Mouse (Mus musculus) hindbrain, embryonic 14.5 days (tissue): Measurements from ENCODE around the gene Cib4. TPM values are rescaled to one million over a fixed set of nuclear protein-coding genes. Genes with fewer than 3 reads are reported as not detected.

Experiments
- ATAC-seq: fragments of 200-750 bp; cut with Nextera tagmentation; 2 replicates; pipeline ENCODE4 v1.8.0; 2017; ENCODE audit warnings: moderate number of reproducible peaks, mild to moderate bottlenecking, moderate TSS enrichment, moderate library complexity; ENCODE audit not compliant: low FRiP score
- DNase-seq: peaks from one replicate; pipeline ENCODE4 v3.0.0-alpha.2; 2015; ENCODE audit warnings: low spot score
- H3K27ac ChIP-seq: fragments of 300-500 bp; sonication (generic); 2 replicates; pipeline ENCODE4 v1.5.1; 2014; ENCODE audit warnings: mild to moderate bottlenecking, moderate library complexity
- H3K27me3 ChIP-seq: fragments of 300-500 bp; sonication (generic); 2 replicates; pipeline ENCODE4 v1.6.1; 2014; ENCODE audit warnings: mild to moderate bottlenecking, low read length, mixed read lengths; ENCODE audit not compliant: control insufficient read depth, insufficient read depth
- H3K36me3 ChIP-seq: fragments of 300-500 bp; sonication (generic); replicated peaks from 2 replicates; pipeline ENCODE4 v1.6.1; 2014; ENCODE audit not compliant: control insufficient read depth, insufficient read depth
- H3K4me1 ChIP-seq: fragments of 300-500 bp; sonication (generic); replicated peaks from 2 replicates; pipeline ENCODE4 v1.6.1; 2014; ENCODE audit warnings: antibody characterized with exemption, low read length, mixed read lengths; ENCODE audit not compliant: control insufficient read depth, insufficient read depth
- H3K4me2 ChIP-seq: fragments of 300-500 bp; sonication (generic); replicated peaks from 2 replicates; pipeline ENCODE4 v1.6.1; 2014; ENCODE audit warnings: mild to moderate bottlenecking, moderate library complexity
- H3K4me3 ChIP-seq: fragments of 300-500 bp; sonication (generic); replicated peaks from 2 replicates; pipeline ENCODE4 v1.5.1; 2014; ENCODE audit warnings: mild to moderate bottlenecking, low read length
- H3K9ac ChIP-seq: fragments of 300-500 bp; sonication (generic); 2 replicates; pipeline ENCODE4 v1.6.1; 2014
- H3K9me3 ChIP-seq: fragments of 300-500 bp; sonication (generic); 2 replicates; pipeline ENCODE4 v1.6.1; 2016; ENCODE audit warnings: low read length; ENCODE audit not compliant: control insufficient read depth
- WGBS: fragments of 180-500 bp; shearing (Covaris S2); extraction: QIAGEN DNeasy Blood & Tissue Kit; methylation state at CpG from one replicate; pipeline ENCODE4 v1.1.7; 2014; 5-methylcytosine and 5-hydroxymethylcytosine counted together
- polyA plus RNA-seq: library from polyadenylated mRNA; unstranded; fragments of >200 nt; fragmentation: Nextera tagmentation; extraction: Ambion mirVana; gene quantifications from 2 replicates; pipeline ENCODE4 v1.2.1, GENCODE M21; 2014

The Cib4 gene
- polyA plus RNA-seq, 1 experiment from 2014 or later, result not detected

GRCm38 (mm10) chr5:30524213-30524612 lies 21.4 kb downstream of the Cib4 start:
- H3K4me3 ChIP-seq, result no peak overlapping the region
- 40% methylated on average over 3 of the region's 3 CpGs for WGBS
- no peaks in the 10 kb centered on the region for H3K9me3 ChIP-seq
- no peaks in the 10 kb centered on the region for H3K4me1 ChIP-seq
- DNase-seq (no peak), ATAC-seq (no peak)
- H3K27me3 ChIP-seq, result no peaks in the 10 kb centered on the region
- H3K36me3 ChIP-seq, result no peaks in the 10 kb centered on the region
- no peak overlapping the region for H3K4me2 ChIP-seq
- H3K27ac ChIP-seq, result no peak overlapping the region
- H3K9ac ChIP-seq, result no peak overlapping the region

DNA sequence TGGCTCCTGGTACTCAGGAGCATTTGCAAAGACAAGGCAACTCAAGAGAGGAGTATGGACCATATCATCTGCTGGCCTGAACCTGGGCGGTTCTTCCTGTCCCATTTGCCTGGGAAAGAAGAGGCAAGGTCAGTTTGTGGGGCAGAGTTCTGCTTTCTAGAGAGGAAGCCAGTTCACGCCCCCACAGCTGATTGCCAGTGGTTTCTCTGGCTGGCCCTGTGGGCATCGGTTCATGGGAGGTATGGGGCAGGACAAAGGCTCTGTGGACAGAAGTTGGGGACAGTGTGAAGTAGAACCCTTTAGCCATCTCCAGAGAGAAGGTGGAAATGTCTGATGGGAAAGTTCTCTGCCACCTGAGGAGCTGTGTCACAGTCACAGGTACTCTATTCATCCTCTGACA lies 22.5 kb downstream of the Cib4 start:
- Histone ChIP-seq H3K36me3 (no peaks in the 10 kb centered on the region), H3K27me3 (no peaks in the 10 kb centered on the region), H3K27ac (no peak overlapping the region), H3K4me3 (no peak overlapping the region), H3K4me1 (no peaks in the 10 kb centered on the region), H3K9ac (no peak overlapping the region), H3K4me2 (no peak overlapping the region), H3K9me3 (no peaks in the 10 kb centered on the region)
- WGBS, result 85% methylated on average over 3 of the region's 3 CpGs
- DNase-seq, result no peak
- ATAC-seq, result no peak

DNA sequence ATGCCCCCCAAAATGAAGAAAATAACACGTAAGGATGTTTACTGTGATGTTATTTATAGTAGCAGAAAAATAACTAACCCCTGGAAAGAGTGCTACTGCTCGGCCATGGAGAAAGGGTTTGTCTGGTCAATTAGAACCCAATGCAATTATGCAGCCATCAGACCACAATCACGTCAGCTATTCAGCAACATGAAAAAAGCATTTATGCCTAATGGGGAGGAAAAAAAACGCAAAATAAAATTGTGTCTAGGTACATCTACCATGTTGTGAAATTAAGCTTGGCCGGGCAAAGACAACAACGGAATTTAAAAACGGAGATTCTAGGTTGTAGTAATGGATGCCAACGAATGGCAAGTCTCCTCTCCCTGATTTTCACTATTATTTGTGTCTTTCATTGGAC lies 23.2 kb downstream of the Cib4 start:
- H3K9ac ChIP-seq, result no peak overlapping the region
- DNase-seq, result no peak

GRCm38 (mm10) chr5:30520214-30520732 lies 25.4 kb downstream of the Cib4 start:
- H3K9me3 ChIP-seq, result no peaks in the 10 kb centered on the region
- H3K27ac ChIP-seq, result no peak overlapping the region
- H3K4me3 ChIP-seq, result no peak overlapping the region
- no peaks in the 10 kb centered on the region for H3K36me3 ChIP-seq
- DNase-seq (no peak), ATAC-seq (no peak)
- WGBS, result 85% methylated on average over 10 of the region's 10 CpGs
- no peaks in the 10 kb centered on the region for H3K27me3 ChIP-seq
- H3K4me2 ChIP-seq, result no peak overlapping the region
- no peaks in the 10 kb centered on the region for H3K4me1 ChIP-seq
- no peak overlapping the region for H3K9ac ChIP-seq

More for the DNA sequence above, 23.2 kb downstream of the Cib4 start:
- no peak for ATAC-seq
- Histone ChIP-seq H3K4me1 (no peaks in the 10 kb centered on the region), H3K27me3 (no peaks in the 10 kb centered on the region), H3K9me3 (no peaks in the 10 kb centered on the region), H3K36me3 (no peaks in the 10 kb centered on the region), H3K4me2 (no peak overlapping the region), H3K4me3 (no peak overlapping the region), H3K27ac (no peak overlapping the region)
- WGBS, result 72% methylated on average over 8 of the region's 8 CpGs

- Histone ChIP-seq H3K36me3 (no peaks in the 10 kb centered on the region), H3K4me3 (no peak overlapping the region), H3K4me2 (no peak overlapping the region), H3K9me3 (no peaks in the 10 kb centered on the region), H3K27me3 (no peaks in the 10 kb centered on the region), H3K4me1 (no peaks in the 10 kb centered on the region), H3K27ac (no peak overlapping the region), H3K9ac (no peak overlapping the region)
- DNase-seq, result no peak
- no peak for ATAC-seq
- 41% methylated on average over 7 of the region's 7 CpGs for WGBS
Measured at GRCm38 (mm10) chr5:30519494-30519893, 26.1 kb downstream of the Cib4 start.

DNA sequence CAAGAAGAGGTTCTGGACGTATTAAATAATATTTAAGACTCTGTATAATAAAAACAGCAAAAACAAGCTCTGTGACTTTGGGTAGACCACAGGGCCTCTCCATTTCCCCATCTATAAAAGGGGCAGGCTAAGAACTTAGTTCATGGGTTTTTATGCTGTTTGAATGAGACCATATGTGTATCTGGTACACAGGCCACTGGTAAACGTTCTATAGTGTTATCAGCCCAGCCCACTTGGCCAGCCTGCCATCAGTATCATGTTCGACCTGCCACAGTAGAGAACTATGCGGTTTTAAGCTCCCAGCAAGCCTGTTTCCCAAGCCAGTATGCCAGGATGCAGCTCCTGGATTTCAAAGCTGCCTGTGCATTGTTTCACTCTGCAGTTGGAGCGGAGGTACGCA lies 27.1 kb downstream of the Cib4 start:
- no peak for DNase-seq
- no peak overlapping the region for H3K4me2 ChIP-seq
- no peaks in the 10 kb centered on the region for H3K27me3 ChIP-seq
- no peak overlapping the region for H3K4me3 ChIP-seq
- no peaks in the 10 kb centered on the region for H3K4me1 ChIP-seq
- 81% methylated on average over 6 of the region's 6 CpGs for WGBS
- no peak overlapping the region for H3K27ac ChIP-seq
- ATAC-seq, result no peak
- no peak overlapping the region for H3K9ac ChIP-seq
- H3K36me3 ChIP-seq, result no peaks in the 10 kb centered on the region
- no peaks in the 10 kb centered on the region for H3K9me3 ChIP-seq

GRCm38 (mm10) chr5:30518108-30518507 lies 27.5 kb downstream of the Cib4 start:
- WGBS, result 73% methylated on average over 5 of the region's 5 CpGs
- no peaks in the 10 kb centered on the region for H3K4me1 ChIP-seq
- no peaks in the 10 kb centered on the region for H3K9me3 ChIP-seq
- no peaks in the 10 kb centered on the region for H3K36me3 ChIP-seq
- no peak for ATAC-seq
- no peak for DNase-seq
- no peak overlapping the region for H3K4me3 ChIP-seq
- H3K27me3 ChIP-seq, result no peaks in the 10 kb centered on the region
- H3K4me2 ChIP-seq, result no peak overlapping the region
- H3K9ac ChIP-seq, result no peak overlapping the region
- H3K27ac ChIP-seq, result no peak overlapping the region

GRCm38 (mm10) chr5:30516376-30516775 lies 29.3 kb downstream of the Cib4 start:
- Histone ChIP-seq H3K27me3 (no peaks in the 10 kb centered on the region), H3K4me2 (no peak overlapping the region), H3K9ac (no peak overlapping the region), H3K4me1 (no peaks in the 10 kb centered on the region), H3K27ac (no peak overlapping the region), H3K9me3 (no peaks in the 10 kb centered on the region), H3K36me3 (no peaks in the 10 kb centered on the region), H3K4me3 (no peak overlapping the region)
- WGBS, result 60% methylated on average over 7 of the region's 7 CpGs
- ATAC-seq (no peak), DNase-seq (peak; percentile 40)

DNA sequence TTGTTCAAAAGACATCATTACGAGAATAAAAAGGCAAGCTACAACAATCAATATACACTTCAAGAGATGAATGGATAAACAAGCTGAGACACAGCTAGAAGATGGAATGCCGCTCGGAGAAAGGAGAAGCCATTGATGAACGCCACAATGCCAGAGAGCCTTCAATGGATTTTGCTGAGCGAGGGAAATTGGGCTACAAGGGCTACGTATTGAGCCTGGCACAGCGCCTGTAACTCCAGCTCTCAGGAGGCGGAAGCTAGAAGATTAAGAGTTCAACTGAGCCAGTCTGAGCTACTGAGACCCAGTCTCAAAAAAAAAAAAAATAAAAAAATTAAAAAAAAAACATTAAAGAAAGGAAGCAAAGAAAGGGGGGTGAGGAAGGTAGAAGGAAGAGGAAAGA lies 32.5 kb downstream of the Cib4 start:
- H3K9ac ChIP-seq, result no peak overlapping the region
- H3K9me3 ChIP-seq, result no peaks in the 10 kb centered on the region
- H3K27me3 ChIP-seq, result no peaks in the 10 kb centered on the region
- H3K36me3 ChIP-seq, result no peaks in the 10 kb centered on the region
- DNase-seq (peak; percentile 42), ATAC-seq (no peak)
- H3K4me3 ChIP-seq, result no peak overlapping the region
- no peak overlapping the region for H3K27ac ChIP-seq
- H3K4me1 ChIP-seq, result no peaks in the 10 kb centered on the region; the same call in 1 of the 2 replicates
- H3K4me2 ChIP-seq, result no peak overlapping the region
- 50% methylated on average over 8 of the region's 8 CpGs for WGBS

GRCm38 (mm10) chr5:30497299-30497698 lies 48.3 kb downstream of the Cib4 start:
- 75% methylated on average over 7 of the region's 7 CpGs for WGBS
- H3K4me2 ChIP-seq, result no peak overlapping the region

More at GRCm38 (mm10) chr5:30497299-30497698, 48.3 kb downstream of the Cib4 start:
- no peaks in the 10 kb centered on the region for H3K4me1 ChIP-seq
- no peaks in the 10 kb centered on the region for H3K27me3 ChIP-seq
- H3K9me3 ChIP-seq, result no peaks in the 10 kb centered on the region
- ATAC-seq, result no peak
- no peaks in the 10 kb centered on the region for H3K36me3 ChIP-seq
- DNase-seq, result no peak
- H3K4me3 ChIP-seq, result no peak overlapping the region
- H3K9ac ChIP-seq, result no peak overlapping the region
- no peak overlapping the region for H3K27ac ChIP-seq
